Mouse (Mus musculus): ENCODE results near the gene CN725425. TPM values are rescaled to one million over a fixed set of nuclear protein-coding genes. Genes with fewer than 3 reads are reported as not detected.

Gene CN725425
- total and polyA plus RNA-seq, 2 experiments from 2014 or later: 0.34 TPM; not detected in 1

- 49% methylated on average over 8 of the region's 8 CpGs for WGBS
- peak; percentile 57 for DNase-seq (ENCODE audit: low spot score)
- no peaks in the 10 kb centered on the region for H3K27me3 ChIP-seq (ENCODE audit: insufficient read depth, low read length)
Observed at GRCm38 (mm10) chr15:91252956-91253355, 53.7 kb downstream of the CN725425 start.

GRCm38 (mm10) chr15:91255308-91255707, 56.0 kb downstream of the CN725425 start:
- no peak overlapping the region for H3K9ac ChIP-seq (replicated peaks; ENCODE audit: low read length)
- H3K4me1 ChIP-seq (ENCODE audit: insufficient read depth, low read length): no peaks in the 10 kb centered on the region
- H3K36me3 ChIP-seq (ENCODE audit: insufficient read depth, low read length): no peaks in the 10 kb centered on the region
- no peak overlapping the region for H3K4me2 ChIP-seq (ENCODE audit: low read depth, low read length)
- ATAC-seq (no peak), DNase-seq (ENCODE audit: low spot score) (no peak)
- H3K9me3 ChIP-seq (ENCODE audit: low read length): no peaks in the 10 kb centered on the region
- no peak for TF ChIP-seq CTCF (IDR thresholded peaks at IDR 0.05; ENCODE audit: low read depth)
- H3K4me3 ChIP-seq (ENCODE audit: low read length): no peak overlapping the region
- H3K27me3 ChIP-seq (ENCODE audit: insufficient read depth, low read length): no peaks in the 10 kb centered on the region
- 88% methylated on average over 2 of the region's 2 CpGs for WGBS
- H3K27ac ChIP-seq: no peak overlapping the region

More at GRCm38 (mm10) chr15:91252956-91253355, 53.7 kb downstream of the CN725425 start:
- no peak overlapping the region for H3K9ac ChIP-seq (replicated peaks; ENCODE audit: low read length)
- ATAC-seq: no peak
- no peak overlapping the region for H3K4me2 ChIP-seq (ENCODE audit: low read depth, low read length)
- no peaks in the 10 kb centered on the region for H3K9me3 ChIP-seq (ENCODE audit: low read length)
- no peak overlapping the region for H3K4me3 ChIP-seq (ENCODE audit: low read length)
- no peaks in the 10 kb centered on the region for H3K36me3 ChIP-seq (ENCODE audit: insufficient read depth, low read length)
- TF ChIP-seq CTCF (IDR thresholded peaks at IDR 0.05; ENCODE audit: low read depth): peak; percentile 59
- no peak overlapping the region for H3K27ac ChIP-seq
- H3K4me1 ChIP-seq (ENCODE audit: insufficient read depth, low read length): no peaks in the 10 kb centered on the region

GRCm38 (mm10) chr15:91257140-91257539, 57.8 kb downstream of the CN725425 start:
- WGBS: 64% methylated on average over 11 of the region's 11 CpGs
- no peaks in the 10 kb centered on the region for H3K36me3 ChIP-seq (ENCODE audit: insufficient read depth, low read length)
- H3K4me1 ChIP-seq (ENCODE audit: insufficient read depth, low read length): no peaks in the 10 kb centered on the region
- H3K9me3 ChIP-seq (ENCODE audit: low read length): no peaks in the 10 kb centered on the region
- peak; percentile 31 for DNase-seq (ENCODE audit: low spot score)
- no peak overlapping the region for H3K4me3 ChIP-seq (ENCODE audit: low read length)
- H3K9ac ChIP-seq (replicated peaks; ENCODE audit: low read length): no peak overlapping the region
- no peak overlapping the region for H3K27ac ChIP-seq
- ATAC-seq: no peak
- TF ChIP-seq CTCF (IDR thresholded peaks at IDR 0.05; ENCODE audit: low read depth): no peak
- no peaks in the 10 kb centered on the region for H3K27me3 ChIP-seq (ENCODE audit: insufficient read depth, low read length)
- no peak overlapping the region for H3K4me2 ChIP-seq (ENCODE audit: low read depth, low read length)

GRCm38 (mm10) chr15:91260578-91260977, 61.3 kb downstream of the CN725425 start:
- no peak overlapping the region for H3K27ac ChIP-seq
- peak; percentile 53 for TF ChIP-seq CTCF (IDR thresholded peaks at IDR 0.05; ENCODE audit: low read depth)
- peak; percentile 38; the same call in 1 of the 2 replicates for ATAC-seq

GRCm38 (mm10) chr15:91263926-91264325, 64.6 kb downstream of the CN725425 start:
- no peak for ATAC-seq
- Histone ChIP-seq H3K4me1 (ENCODE audit: insufficient read depth, low read length) (no peaks in the 10 kb centered on the region), H3K9me3 (ENCODE audit: low read length) (no peaks in the 10 kb centered on the region), H3K4me3 (ENCODE audit: low read length) (no peak overlapping the region), H3K4me2 (ENCODE audit: low read depth, low read length) (no peak overlapping the region), H3K27me3 (ENCODE audit: insufficient read depth, low read length) (no peaks in the 10 kb centered on the region), H3K36me3 (ENCODE audit: insufficient read depth, low read length) (no peaks in the 10 kb centered on the region), H3K9ac (replicated peaks; ENCODE audit: low read length) (no peak overlapping the region), H3K27ac (no peak overlapping the region)
- no peak for TF ChIP-seq CTCF (IDR thresholded peaks at IDR 0.05; ENCODE audit: low read depth)
- DNase-seq (ENCODE audit: low spot score): no peak
- 90% methylated on average over 1 of the region's 1 CpGs for WGBS

More at GRCm38 (mm10) chr15:91260578-91260977, 61.3 kb downstream of the CN725425 start:
- Histone ChIP-seq H3K9ac (replicated peaks; ENCODE audit: low read length) (no peak overlapping the region), H3K36me3 (ENCODE audit: insufficient read depth, low read length) (no peaks in the 10 kb centered on the region), H3K27me3 (ENCODE audit: insufficient read depth, low read length) (no peaks in the 10 kb centered on the region), H3K9me3 (ENCODE audit: low read length) (no peaks in the 10 kb centered on the region), H3K4me2 (ENCODE audit: low read depth, low read length) (no peak overlapping the region), H3K4me1 (ENCODE audit: insufficient read depth, low read length) (no peaks in the 10 kb centered on the region), H3K4me3 (ENCODE audit: low read length) (no peak overlapping the region)
- peak; percentile 34 for DNase-seq (ENCODE audit: low spot score)
- WGBS: 65% methylated on average over 5 of the region's 5 CpGs

GRCm38 (mm10) chr15:91268532-91268931, 69.2 kb downstream of the CN725425 start:
- Histone ChIP-seq H3K36me3 (ENCODE audit: insufficient read depth, low read length) (0 out of 2 replicates have a peak, but pooled peaks cover 4% of the 10 kb centered on the region), H3K4me2 (ENCODE audit: low read depth, low read length) (no peak overlapping the region), H3K4me1 (ENCODE audit: insufficient read depth, low read length) (no peaks in the 10 kb centered on the region), H3K9ac (replicated peaks; ENCODE audit: low read length) (no peak overlapping the region), H3K4me3 (ENCODE audit: low read length) (no peak overlapping the region), H3K9me3 (ENCODE audit: low read length) (no peaks in the 10 kb centered on the region), H3K27me3 (ENCODE audit: insufficient read depth, low read length) (no peaks in the 10 kb centered on the region), H3K27ac (no peak overlapping the region)
- DNase-seq (ENCODE audit: low spot score) (no peak), ATAC-seq (no peak)
- TF ChIP-seq CTCF (IDR thresholded peaks at IDR 0.05; ENCODE audit: low read depth): no peak
- WGBS: 89% methylated on average over 4 of the region's 4 CpGs

- Histone ChIP-seq H3K9ac (replicated peaks; ENCODE audit: low read length) (no peak overlapping the region), H3K27me3 (ENCODE audit: insufficient read depth, low read length) (no peaks in the 10 kb centered on the region), H3K4me2 (ENCODE audit: low read depth, low read length) (no peak overlapping the region), H3K27ac (no peak overlapping the region), H3K4me1 (ENCODE audit: insufficient read depth, low read length) (no peaks in the 10 kb centered on the region), H3K36me3 (ENCODE audit: insufficient read depth, low read length) (0 out of 2 replicates have a peak, but pooled peaks cover 4% of the 10 kb centered on the region), H3K4me3 (ENCODE audit: low read length) (no peak overlapping the region), H3K9me3 (ENCODE audit: low read length) (no peaks in the 10 kb centered on the region)
- TF ChIP-seq CTCF (IDR thresholded peaks at IDR 0.05; ENCODE audit: low read depth): no peak
- ATAC-seq (no peak), DNase-seq (ENCODE audit: low spot score) (no peak)
- WGBS: 78% methylated on average over 3 of the region's 3 CpGs
Observed at GRCm38 (mm10) chr15:91275961-91276360, 76.7 kb downstream of the CN725425 start.

Data from hindbrain, postnatal 0 days (tissue).